Mouse (Mus musculus): ENCODE data around the gene Ankrd13c. TPM values are rescaled to one million over a fixed set of nuclear protein-coding genes. Genes with fewer than 3 reads are reported as not detected.

Ankrd13c gene
- polyA plus RNA-seq, 1 experiment from 2014 or later, result 20.3 TPM

- Histone ChIP-seq H3K4me2 (replicated peaks) (peak overlapping the region; percentile 66), H3K27me3 (no peaks in the 10 kb centered on the region), H3K4me1 (peaks cover 24% of the 10 kb centered on the region), H3K9me3 (no peaks in the 10 kb centered on the region), H3K9ac (peak overlapping the region; percentile 88), H3K36me3 (no peaks in the 10 kb centered on the region), H3K4me3 (peak overlapping the region; percentile 85), H3K27ac (peak overlapping the region; percentile 86)
- ATAC-seq (ENCODE audit: insufficient number of reproducible peaks, insufficient read depth, low FRiP score, low TSS enrichment), result no peak
- WGBS, result 1% methylated on average over 11 of the region's 11 CpGs
These were observed 88.8 kb downstream of the Ankrd13c start for GRCm38 (mm10) chr3:158035866-158036265.

GRCm38 (mm10) chr3:158036329-158036988, 89.4 kb downstream of the Ankrd13c start, which contains the start of the genes Srsf11 and Lrrc40:
Srsf11 (minus strand) TSS chr3:158036639.
Lrrc40 (plus strand) TSS chr3:158036662.
- H3K27me3 ChIP-seq, result no peaks in the 10 kb centered on the region
- H3K4me2 ChIP-seq (replicated peaks), result peak within 1 kb of the TSS; percentile 66
- peak within 1 kb of the TSS; percentile 86 for H3K27ac ChIP-seq
- H3K36me3 ChIP-seq, result no peaks in the 10 kb centered on the region
- WGBS, result under 1% methylated on average over 55 of the region's 55 CpGs
- H3K9ac ChIP-seq, result peak within 1 kb of the TSS; percentile 88
- H3K4me3 ChIP-seq, result peak within 1 kb of the TSS; percentile 85
- no peaks in the 10 kb centered on the region for H3K9me3 ChIP-seq
- peak; percentile 94 for ATAC-seq (ENCODE audit: insufficient number of reproducible peaks, insufficient read depth, low FRiP score, low TSS enrichment)
- H3K4me1 ChIP-seq, result peaks cover 24% of the 10 kb centered on the region

DNA sequence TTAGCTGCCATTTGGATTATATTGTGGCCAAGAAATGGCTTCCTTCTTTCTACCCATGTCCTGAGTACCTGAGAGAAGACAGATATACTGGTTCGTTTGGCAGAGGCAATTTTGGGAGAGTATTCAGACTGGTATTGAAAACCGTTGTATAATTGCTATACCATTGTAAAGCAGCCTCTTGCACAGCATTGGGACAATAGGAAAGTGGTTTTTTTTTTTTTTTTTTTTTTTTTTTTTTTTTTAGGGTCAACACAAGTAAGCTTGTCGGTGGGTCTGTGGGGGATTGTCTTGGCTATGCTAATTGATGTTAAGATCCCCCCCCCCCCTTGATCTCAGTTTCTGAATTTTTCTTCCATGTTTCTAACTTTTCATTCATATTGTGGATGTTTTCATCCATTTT, 91.1 kb downstream of the Ankrd13c start:
- H3K4me1 ChIP-seq, result peaks cover 19% of the 10 kb centered on the region
- no peaks in the 10 kb centered on the region for H3K36me3 ChIP-seq
- WGBS, result 86% methylated on average over 3 of the region's 3 CpGs
- H3K27ac ChIP-seq, result no peak overlapping the region
- no peaks in the 10 kb centered on the region for H3K9me3 ChIP-seq
- no peak overlapping the region; the same call in 1 of the 2 replicates for H3K4me3 ChIP-seq
- no peaks in the 10 kb centered on the region for H3K27me3 ChIP-seq
- no peak overlapping the region for H3K9ac ChIP-seq
- no peak overlapping the region for H3K4me2 ChIP-seq (replicated peaks)
- no peak for ATAC-seq (ENCODE audit: insufficient number of reproducible peaks, insufficient read depth, low FRiP score, low TSS enrichment)

DNA sequence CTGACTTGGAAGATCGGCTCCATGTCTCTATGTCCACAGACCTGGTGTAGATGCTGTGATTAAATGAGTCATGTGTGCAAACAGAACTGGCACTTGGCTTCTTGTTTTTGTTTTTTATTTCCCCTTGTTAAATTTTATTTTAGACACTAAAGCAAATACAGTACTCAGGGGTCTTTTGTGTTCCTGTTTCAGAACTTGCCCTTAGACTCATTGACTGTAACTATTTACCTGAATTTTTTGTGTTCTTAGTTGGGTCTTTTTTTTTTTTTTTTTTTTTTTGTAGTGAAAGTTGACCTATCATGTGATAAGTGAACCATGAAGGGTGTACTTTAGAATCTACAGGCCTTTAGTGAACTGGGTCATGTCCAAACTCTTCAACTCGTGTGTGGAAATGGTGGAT, 93.7 kb downstream of the Ankrd13c start:
- Histone ChIP-seq H3K27ac (no peak overlapping the region), H3K4me2 (replicated peaks) (no peak overlapping the region), H3K9ac (no peak overlapping the region), H3K4me3 (no peak overlapping the region), H3K4me1 (peaks cover 7% of the 10 kb centered on the region; the same call in 1 of the 2 replicates), H3K36me3 (no peaks in the 10 kb centered on the region), H3K27me3 (no peaks in the 10 kb centered on the region), H3K9me3 (no peaks in the 10 kb centered on the region)
- no peak for ATAC-seq (ENCODE audit: insufficient number of reproducible peaks, insufficient read depth, low FRiP score, low TSS enrichment)
- WGBS, result 84% methylated on average over 2 of the region's 2 CpGs

DNA sequence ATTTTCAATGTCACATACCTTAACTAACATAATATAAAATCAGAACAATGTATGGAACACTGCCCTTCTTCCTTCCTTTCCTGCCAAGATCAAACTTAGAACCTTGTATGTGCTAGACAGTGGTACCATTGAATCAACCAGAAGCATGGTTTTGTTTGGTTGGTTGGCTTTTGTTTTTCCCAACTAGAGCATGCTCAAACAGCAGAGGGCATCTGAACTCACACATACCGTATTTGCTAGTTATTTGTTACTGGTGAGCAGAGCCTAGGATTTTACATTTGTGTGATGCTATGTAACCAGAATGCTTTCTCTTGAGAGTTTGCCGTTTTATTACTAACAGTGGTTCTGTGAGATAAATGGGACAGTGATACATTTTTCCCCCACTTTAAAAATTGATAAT, 102.5 kb downstream of the Ankrd13c start:
- no peak for ATAC-seq (ENCODE audit: insufficient number of reproducible peaks, insufficient read depth, low FRiP score, low TSS enrichment)
- no peaks in the 10 kb centered on the region for H3K9me3 ChIP-seq
- no peak overlapping the region for H3K4me3 ChIP-seq
- 88% methylated on average over 2 of the region's 2 CpGs for WGBS
- H3K4me2 ChIP-seq (replicated peaks), result no peak overlapping the region
- H3K27me3 ChIP-seq, result no peaks in the 10 kb centered on the region
- H3K9ac ChIP-seq, result no peak overlapping the region
- peaks cover 14% of the 10 kb centered on the region; the same call in 1 of the 2 replicates for H3K36me3 ChIP-seq
- H3K4me1 ChIP-seq, result no peaks in the 10 kb centered on the region
- H3K27ac ChIP-seq, result no peak overlapping the region

Other genes starting within 250 kb of the Ankrd13c start
- 15.3 TPM in 2 replicates for gene Cth, start 22.2 kb upstream of the Ankrd13c start, polyA plus RNA-seq (2016; fragmentation: Nextera tagmentation; extraction: Ambion mirVana)
- 356 and 381 TPM in 2 replicates for gene Srsf11, start 89.4 kb downstream of the Ankrd13c start, polyA plus RNA-seq (2016; fragmentation: Nextera tagmentation; extraction: Ambion mirVana)
- gene Lrrc40, start 89.4 kb downstream of the Ankrd13c start, polyA plus RNA-seq (2016; fragmentation: Nextera tagmentation; extraction: Ambion mirVana), result 67.5 and 70.8 TPM in 2 replicates

Measured in embryonic facial prominence, embryonic 12.5 days (tissue).